Mouse (Mus musculus) lung, postnatal 4 days (tissue): ENCODE data around the gene Hcn1.

Source experiments
- DNase-seq, 2 experiments: peaks; one replicate each; pipeline ENCODE4 v3.0.0; 2021

Gene Hcn1

GRCm38 (mm10) chr13:117602181-117602580, at the start of gene Hcn1:
TSS of gene Hcn1 (plus strand) at chr13:117602320.
- peak; percentile 68 to 75 for DNase-seq

GRCm38 (mm10) chr13:117567251-117567650, 34.9 kb upstream of the Hcn1 start:
- peak; percentile 40 to 75 for DNase-seq

DNA sequence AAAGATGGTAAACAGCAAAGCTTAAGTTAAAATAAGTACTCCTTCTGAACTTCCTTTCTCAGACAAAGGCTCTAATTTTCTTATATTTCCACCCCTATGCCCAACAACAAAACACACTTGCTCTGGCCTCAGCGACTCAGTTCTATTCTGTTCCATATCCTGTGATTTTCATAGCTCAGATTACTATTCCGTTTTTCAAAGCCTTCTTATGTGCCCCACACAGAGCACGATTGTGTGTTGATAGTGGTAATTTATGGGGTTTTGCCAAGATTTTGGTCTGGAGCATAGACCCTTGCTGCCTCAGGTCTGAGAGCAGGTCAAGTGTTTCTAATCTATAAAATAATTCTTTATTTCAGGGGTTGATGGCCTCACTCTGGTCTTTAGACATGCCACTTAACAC, 30.4 kb upstream of the Hcn1 start:
- DNase-seq, result no peak

DNA sequence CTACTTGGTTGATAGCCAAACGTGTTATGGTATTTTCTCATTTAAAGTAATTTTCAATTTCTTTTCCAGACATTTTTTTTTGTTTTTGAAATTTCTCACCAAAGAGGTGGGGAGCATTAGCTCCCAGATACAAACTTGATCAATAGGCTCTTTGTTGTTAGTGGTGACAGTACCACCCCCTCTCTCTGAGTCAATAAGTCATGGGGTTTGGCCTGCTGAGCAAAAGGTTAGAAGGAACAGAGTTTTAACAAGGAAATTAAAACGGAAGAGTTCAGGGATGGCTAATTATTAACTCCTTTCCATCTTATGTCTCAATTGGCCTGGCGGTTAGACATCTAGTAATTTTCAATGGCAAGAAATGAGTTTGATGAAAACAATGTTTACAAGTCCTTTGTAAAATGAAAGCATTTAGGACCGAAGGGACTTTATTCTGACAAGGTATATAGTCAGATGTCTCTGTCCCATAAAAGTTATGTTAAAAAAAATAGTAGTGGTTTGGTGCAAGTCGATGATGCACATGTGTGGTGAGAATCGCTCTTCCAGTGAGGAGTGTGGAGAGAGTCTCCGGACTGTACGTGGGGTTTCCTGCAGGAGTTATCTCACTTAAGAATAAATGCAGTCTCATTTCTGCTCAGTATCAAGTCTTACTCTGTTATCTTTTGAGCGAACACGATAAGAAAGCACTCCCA, 7.5 kb upstream of the Hcn1 start:
- no peak for DNase-seq

GRCm38 (mm10) chr13:117595183-117595532, 7.0 kb upstream of the Hcn1 start:
- no peak for DNase-seq

- no peak for DNase-seq
Observed at GRCm38 (mm10) chr13:117601331-117601965, 672 bp upstream of the Hcn1 start.

GRCm38 (mm10) chr13:117602617-117603358, 668 bp downstream of the Hcn1 start:
- DNase-seq, result peak in 1 of 2 experiments; percentile 18

- no peak for DNase-seq
Observed at GRCm38 (mm10) chr13:117603421-117603820, 1.3 kb downstream of the Hcn1 start.

- DNase-seq, result peak in 1 of 2 experiments; percentile 25
Observed at GRCm38 (mm10) chr13:117604073-117604472, 2.0 kb downstream of the Hcn1 start.

DNA sequence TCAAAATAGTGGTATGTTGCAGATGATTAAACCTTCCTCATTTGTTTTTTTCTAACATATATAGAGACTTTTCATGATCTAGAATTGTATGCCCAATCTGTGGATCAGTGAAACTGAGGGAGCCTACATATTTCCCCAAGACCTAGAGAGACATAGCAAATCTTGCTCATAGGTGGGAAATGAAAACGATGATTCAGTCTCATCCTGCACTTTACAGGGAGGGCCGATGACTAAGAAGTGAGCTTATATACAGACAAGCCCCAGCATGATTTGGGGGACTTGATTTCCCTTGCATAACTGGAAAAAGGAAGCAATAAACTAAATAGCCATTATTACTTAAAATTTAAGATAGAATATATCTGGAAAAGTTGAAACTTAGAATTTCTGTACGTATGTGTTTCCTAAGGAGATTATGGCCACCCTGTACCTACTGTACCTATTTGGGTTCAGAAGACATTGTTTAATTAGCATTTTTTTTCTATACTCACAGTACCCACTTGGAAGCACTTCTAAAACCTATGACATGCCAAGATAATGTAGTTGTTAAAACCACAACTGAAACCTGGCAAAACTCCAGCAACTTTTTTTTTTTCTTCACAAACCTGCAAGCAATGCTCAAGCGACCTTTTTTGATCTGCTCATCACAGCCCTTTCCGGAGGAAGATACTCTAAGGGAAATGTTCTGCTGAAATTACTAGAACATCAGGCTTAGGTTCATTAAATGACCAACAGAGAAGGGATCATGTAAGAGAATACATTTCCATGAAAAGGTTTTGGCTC, 3.0 kb downstream of the Hcn1 start:
- DNase-seq, result no peak

- DNase-seq, result no peak
Observed at GRCm38 (mm10) chr13:117611881-117612280, 9.8 kb downstream of the Hcn1 start.

DNA sequence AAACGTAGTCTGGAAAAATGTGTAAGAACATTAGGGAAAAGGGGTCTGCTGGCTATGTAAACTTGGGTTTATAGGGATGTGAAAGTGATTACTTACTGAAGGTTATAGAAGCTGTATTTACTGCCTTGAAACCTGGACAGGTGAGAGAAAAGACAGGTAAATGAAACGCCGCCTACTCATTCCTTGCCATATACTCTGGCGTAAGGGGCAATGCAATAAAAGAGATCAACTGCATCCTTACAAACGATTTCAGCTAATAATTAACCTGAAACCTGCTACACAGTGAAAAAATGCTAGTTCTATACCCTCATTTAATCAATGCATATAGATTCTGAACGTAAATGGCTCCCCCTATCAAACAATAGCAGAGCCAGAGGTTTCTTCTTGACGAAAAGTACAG, 17.4 kb downstream of the Hcn1 start:
- DNase-seq, result no peak

GRCm38 (mm10) chr13:117657501-117657900, 55.4 kb downstream of the Hcn1 start:
- DNase-seq, result no peak

GRCm38 (mm10) chr13:117658414-117659175, 56.5 kb downstream of the Hcn1 start:
- DNase-seq, result no peak

DNA sequence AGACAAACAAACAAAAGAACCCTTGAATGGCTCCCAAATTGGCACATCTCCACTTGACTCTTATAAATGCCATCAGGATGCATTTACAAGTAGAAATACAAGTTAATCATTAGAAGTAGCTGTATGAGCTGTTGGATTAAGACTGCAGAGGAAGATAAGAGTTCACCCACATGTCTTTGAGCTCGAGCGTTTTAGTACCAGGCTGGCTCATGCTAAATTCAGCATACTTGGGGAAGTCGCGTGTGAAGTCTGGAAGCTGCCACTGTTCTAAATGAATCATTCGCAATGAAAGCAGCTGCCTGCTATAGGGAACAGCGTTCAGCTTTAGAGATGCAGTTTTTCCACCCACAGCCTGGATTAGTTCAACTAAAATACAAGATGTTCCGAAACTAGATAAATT, 57.4 kb downstream of the Hcn1 start:
- no peak for DNase-seq

DNA sequence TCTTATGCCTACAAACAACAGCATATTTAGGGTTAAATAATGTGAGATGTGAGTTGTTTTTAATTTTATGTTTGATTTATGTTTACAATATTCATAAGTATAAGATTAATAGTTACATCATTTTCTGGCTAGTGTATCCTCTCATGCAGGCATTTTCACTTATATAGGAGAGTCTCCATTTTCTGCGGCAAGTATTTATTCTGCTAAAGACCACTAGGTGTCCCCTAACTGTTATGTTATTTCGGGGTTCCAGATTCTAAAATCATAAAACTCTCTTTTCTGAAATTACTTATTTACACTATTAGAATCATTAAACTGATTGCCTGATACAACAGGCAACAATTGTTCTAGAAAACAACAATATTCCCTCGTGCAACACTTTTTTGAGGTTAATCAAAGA, 60.5 kb downstream of the Hcn1 start:
- DNase-seq, result no peak

DNA sequence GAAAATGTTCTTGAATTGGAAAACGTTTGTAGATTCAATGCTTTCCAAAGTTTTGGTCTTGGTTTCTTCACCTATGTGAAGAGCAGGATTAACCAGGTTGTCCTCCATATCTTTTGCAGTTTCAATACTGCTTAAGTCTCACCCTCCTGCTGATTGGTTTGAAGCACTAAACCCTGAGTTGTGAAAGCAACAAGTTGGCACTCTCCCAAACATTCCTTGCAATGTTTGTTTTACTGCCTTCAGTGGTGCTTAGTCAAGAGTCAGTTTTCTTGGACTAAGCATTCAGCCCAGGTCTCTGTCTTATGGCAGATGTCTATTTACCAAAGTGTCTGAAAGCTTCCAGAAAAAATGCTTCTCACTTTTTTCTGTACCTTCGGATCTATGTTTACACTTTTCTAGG, 67.2 kb downstream of the Hcn1 start:
- DNase-seq, result peak in 1 of 2 experiments; percentile 7

GRCm38 (mm10) chr13:117671851-117672250, 69.7 kb downstream of the Hcn1 start:
- DNase-seq, result no peak

DNA sequence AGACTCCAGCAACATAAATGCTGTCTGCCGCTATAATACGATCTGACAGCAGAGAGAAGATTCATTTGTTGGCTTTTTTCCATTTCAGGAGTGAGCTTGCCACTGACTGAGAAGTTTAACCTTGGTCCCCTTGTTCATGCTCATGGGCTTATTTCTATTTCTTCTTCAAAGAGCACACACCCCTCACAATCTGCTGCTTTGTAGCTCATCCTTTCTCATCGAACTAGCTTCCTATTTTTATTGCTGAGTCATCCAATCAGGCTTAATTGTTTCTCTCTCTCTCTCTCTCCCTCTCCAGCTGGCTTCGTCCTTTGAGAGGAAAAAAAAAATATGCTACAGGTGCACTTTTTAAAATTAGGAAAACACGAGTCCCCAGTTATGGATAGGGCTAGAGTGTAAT, 74.3 kb downstream of the Hcn1 start:
- no peak for DNase-seq

- no peak for DNase-seq
Observed at GRCm38 (mm10) chr13:117687670-117688069, 85.5 kb downstream of the Hcn1 start.

- no peak for DNase-seq
Observed at GRCm38 (mm10) chr13:117694729-117695332, 92.7 kb downstream of the Hcn1 start.

- no peak for DNase-seq
Observed at GRCm38 (mm10) chr13:117705573-117705972, 103.5 kb downstream of the Hcn1 start.
